Mouse (Mus musculus) CD4-positive, CD25-positive, alpha-beta regulatory T cell, adult 4 months (primary cell): ENCODE results near the gene Rragb. TPM values are rescaled to one million over a fixed set of nuclear protein-coding genes. Genes with fewer than 3 reads are reported as not detected.
A peak's percentile ranks its signal among the peaks of the same experiment; 100 is the strongest.
"Not testable (repeated sequence)": the region's sequence is repeated elsewhere in the genome, so short reads cannot be mapped to it uniquely, and the experiment has no call there.

Experiments
- ATAC-seq: one replicate; pipeline ENCODE4 v1.8.0; 2017
- polyA plus RNA-seq, 2 experiments: library from polyadenylated mRNA; unstranded; fragments of 100-300 nt; shearing (Covaris generic); gene quantifications; one replicate each; pipeline ENCODE4 v1.2.1; 2017

Gene Rragb
- polyA plus RNA-seq: 1 to 10 TPM; 4.9 to 9.3 TPM

DNA sequence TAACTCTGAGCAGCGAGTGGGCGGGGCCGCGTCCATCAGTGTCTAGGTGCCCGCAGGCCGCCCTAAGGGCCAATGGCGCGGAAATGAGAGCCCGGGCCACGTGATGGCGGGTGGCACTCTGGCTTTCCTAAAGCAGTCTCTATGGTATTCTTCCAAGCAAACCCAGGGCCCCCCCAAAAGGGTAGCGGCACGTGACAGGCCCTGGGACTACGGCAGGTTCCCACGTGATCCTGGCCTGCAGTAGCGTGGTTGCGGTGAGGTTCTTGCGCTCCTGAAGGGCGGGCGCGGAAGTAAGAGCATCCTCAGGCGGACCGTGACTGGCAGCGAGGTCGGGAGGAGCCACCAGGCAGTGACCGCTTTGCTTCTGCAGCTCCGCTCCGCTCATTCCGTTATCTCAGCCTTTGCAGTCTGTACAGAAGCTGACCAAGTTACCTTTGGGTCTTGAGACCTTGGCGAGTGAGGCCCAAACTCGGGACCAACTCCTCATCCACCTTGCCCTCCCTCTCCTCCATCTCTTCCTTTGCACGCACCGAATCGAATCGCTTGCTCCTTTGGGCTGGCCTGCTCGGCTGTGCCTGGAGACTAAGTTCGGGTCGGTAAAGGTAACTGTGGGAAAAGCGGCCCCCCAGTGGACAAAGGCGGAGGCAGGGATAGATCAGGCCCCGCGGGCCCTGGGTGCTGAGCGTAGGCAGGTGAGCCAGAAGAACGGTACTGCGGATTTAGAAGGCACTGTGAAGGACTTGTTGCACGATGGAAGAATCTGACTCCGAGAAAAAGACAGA, at the start of gene Rragb:
Rragb (plus strand) TSS at position 248 of the 782 bp plus-strand sequence.
- ATAC-seq: peak; percentile 94

DNA sequence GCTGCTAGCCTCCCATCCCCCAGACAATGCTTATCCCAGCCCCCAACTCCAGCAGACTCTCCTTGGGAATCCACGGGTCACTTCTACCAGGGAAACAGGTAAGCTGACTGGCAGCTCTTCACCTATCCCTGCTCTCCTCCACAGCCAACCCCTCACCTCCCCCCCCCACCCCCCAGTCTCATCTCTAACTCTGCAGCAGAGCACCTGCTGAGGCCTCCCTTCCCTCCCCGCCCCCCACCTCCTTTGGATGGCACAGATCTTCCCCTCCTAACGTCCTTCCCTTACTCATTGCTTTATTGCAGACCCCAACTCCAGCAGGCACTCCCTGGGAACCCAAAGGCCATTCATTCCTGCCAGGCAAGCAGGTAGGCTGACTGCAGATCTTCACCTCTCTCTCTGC, 21.3 kb upstream of the Rragb start, which contains the start of gene Foxr2:
Foxr2 (plus strand) TSS at position 301 of the 400 bp plus-strand sequence.
- no peak for ATAC-seq

DNA sequence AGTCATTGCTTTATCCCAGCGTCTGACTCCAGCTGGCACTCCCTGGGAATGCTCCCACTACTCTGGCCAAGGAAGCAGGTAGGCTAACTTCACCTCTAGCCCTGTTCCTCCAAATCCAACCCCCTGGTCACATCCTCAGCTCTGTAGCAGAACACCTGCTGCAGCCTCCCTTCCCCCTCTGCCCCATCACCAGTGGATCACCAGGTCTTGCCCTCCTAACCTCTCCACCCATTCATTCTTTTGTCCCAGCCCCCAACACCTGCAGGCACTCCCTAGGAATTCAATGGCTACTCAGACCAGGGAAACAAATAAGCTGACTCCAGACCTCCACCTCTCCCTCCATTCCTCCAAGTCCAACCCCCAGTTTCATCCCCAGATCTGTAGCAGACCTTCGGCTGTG, 20.8 kb upstream of the Rragb start:
- ATAC-seq: no peak

DNA sequence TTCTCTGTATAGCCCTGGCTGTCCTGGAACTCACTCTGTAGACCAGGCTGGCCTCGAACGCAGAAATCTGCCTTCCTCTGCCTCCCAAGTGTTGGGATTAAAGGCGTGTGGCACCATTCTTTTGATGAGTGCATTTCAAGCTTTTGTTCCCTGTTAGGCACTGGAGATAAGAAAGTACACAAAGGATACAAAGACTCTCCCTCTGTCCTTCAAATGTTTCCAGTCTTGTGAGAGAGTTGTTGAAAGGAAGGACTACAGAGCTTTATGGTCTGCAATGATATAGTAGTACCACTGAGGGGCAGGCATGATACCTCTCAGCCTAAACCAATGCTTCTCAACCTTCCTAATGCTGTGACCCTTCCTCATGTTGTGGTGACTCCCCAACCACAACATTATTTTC, 2.9 kb downstream of the Rragb start:
- no peak for ATAC-seq

DNA sequence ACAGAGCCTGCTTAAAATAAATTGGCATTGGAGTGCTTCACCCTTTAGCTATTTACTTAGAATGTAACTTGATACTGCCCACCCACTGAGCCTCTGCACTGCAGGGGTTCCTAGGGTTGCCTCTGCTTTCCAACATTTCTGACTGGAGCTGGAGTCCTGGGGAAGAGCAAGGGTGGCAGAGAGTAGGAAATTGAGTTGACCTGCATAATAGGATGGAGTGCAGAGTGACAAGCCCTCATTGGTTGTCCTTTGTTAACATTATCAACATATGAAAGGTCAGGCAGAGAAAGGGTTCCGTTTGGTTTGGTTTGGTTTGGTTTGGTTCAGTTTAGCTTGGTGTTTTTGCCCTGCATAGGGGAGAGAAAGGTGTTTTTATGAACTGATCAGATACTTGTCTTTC, 12.0 kb downstream of the Rragb start:
- ATAC-seq: no peak

DNA sequence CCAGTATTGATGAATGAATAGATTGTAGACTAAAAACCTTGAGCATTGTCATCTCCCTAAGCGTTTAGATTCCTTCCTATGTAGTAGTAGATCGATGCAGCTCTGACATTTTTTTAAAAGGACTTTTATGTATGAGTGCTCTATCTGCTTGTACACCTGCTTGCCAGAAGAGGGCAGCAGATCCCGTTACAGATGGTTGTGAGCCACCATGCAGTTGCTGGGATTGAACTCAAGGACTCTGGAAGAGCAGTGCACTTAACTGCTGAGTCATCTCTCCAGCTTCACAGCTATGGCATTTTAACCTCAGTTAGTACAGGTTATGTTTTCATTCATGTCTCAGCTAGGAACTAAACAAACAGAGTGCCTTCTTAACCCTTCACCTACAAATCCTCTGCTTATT, 15.5 kb downstream of the Rragb start:
- peak; percentile 72 for ATAC-seq

DNA sequence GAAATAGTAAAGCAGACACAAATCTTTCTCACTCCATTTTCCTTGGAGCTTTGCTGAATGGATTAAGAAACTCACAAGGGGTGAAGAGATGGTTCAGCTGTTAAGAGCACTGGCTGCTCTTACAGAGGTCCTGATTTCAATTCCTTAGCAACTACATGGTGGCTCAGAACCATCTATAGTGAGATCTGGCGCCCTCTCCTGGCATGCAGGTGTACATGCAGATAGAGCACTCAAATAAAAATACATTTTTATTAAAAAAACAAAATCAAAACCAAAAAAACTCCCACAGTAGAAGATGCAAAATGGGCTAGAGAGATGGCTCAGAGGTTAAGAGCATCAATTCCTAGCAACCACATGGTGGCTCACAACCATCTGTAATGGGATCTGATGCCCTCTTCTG, 35.0 kb downstream of the Rragb start:
- peak; percentile 41 for ATAC-seq

DNA sequence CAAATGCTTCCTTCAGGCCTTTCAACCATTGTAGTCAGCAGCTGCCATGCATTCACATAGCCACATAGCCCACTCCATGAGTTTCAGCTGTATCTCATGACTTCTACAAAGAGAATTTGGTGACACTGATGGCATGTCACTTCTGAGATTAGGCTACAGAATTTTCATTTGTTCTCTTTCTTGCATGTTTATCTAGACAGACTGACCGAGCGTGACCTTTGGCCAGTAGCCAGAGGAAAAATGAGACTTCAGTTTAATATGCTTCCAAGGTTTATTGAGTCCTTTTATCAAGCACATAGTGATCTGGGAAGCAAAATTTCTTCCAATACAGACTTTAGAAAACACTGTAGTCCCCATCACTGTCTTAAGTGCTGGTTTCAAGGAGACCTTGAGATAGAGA, 42.4 kb downstream of the Rragb start:
- no peak for ATAC-seq

DNA sequence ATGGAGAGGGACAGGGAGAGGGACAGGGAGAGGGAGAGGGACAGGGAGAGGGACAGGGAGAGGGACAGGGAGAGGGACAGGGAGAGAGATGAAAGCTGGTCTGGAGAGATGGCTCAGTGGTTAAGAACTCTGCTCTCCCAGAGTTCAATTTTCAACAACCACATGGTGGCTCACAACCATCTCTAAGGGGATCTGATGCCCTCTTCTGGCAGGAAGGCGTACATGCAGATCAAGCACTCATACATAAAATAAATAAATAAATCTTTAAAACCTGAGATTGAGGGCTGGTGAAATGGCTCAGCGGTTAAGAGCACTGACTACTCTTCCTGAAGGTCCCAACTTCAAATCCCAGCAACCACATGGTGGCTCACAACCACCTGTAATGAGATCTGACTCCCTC, 59.4 kb downstream of the Rragb start:
- ATAC-seq: not testable (repeated sequence)

DNA sequence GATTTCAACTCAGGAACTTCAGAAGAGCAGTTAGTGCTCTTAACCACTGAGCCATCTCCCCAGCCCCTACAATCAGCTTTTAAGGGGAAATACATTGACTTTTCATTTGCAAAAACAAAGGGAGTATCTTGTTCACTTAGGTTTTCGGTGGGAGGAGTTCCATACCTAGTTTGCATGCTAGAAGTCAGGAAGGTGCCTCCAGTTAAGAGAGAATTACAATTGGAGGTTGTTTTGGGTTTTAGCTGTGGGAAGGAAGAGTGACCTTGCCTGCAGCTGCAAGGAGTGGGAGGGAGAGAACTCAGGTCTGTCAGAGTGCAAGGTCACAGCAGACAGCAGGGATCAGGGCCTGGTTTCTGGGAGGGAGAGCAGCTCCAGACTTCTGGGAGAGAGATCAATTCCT, 71.3 kb downstream of the Rragb start:
- no peak for ATAC-seq

Other genes with a start within 250 kb of the Rragb start
- not detected for gene Usp51, start 133.5 kb upstream of the Rragb start, polyA plus RNA-seq
- gene Mageh1, start 102.4 kb upstream of the Rragb start, polyA plus RNA-seq: 1 to 10 TPM; 1.5 to 1.7 TPM
- not detected for gene Foxr2, start 21.2 kb upstream of the Rragb start, polyA plus RNA-seq
- 1 to 10 TPM in 1 of 2 experiments, under 1 TPM in 1; 0.87 to 1.3 TPM for gene Klf8, start 97.5 kb downstream of the Rragb start, polyA plus RNA-seq